Mouse (Mus musculus) layer of hippocampus, postnatal 14 days (tissue): ENCODE data around the gene Il11ra1. TPM values are rescaled to one million over a fixed set of nuclear protein-coding genes. Genes with fewer than 3 reads are reported as not detected.
"Not testable (repeated sequence)": the region's sequence is repeated elsewhere in the genome, so short reads cannot be mapped to it uniquely, and the experiment has no call there.

Source experiments
- DNase-seq, 2 experiments: peaks; one replicate each; pipeline ENCODE4 v3.0.0; 2021 to 2022; ENCODE audit warnings: low spot score in 2 of 2, mixed read lengths in 1 of 2
- total RNA-seq, 2 experiments: library from RNA; stranded (reverse); gene quantifications; 2 replicates each; pipeline ENCODE4 v1.2.3; 2021

Gene Il11ra1
- total RNA-seq, 2 experiments from 2014 or later = 26.8 to 29.2 TPM

GRCm38 (mm10) chr4:41775840-41776239, 76.1 kb downstream of the Il11ra1 start:
- not testable (repeated sequence) for DNase-seq

GRCm38 (mm10) chr4:41781271-41781670, 81.5 kb downstream of the Il11ra1 start:
- not testable (repeated sequence) for DNase-seq

- not testable (repeated sequence) for DNase-seq
Measured at GRCm38 (mm10) chr4:41781748-41782485, 82.1 kb downstream of the Il11ra1 start.

GRCm38 (mm10) chr4:41782711-41783110, 82.9 kb downstream of the Il11ra1 start:
- DNase-seq = not testable (repeated sequence)

DNA sequence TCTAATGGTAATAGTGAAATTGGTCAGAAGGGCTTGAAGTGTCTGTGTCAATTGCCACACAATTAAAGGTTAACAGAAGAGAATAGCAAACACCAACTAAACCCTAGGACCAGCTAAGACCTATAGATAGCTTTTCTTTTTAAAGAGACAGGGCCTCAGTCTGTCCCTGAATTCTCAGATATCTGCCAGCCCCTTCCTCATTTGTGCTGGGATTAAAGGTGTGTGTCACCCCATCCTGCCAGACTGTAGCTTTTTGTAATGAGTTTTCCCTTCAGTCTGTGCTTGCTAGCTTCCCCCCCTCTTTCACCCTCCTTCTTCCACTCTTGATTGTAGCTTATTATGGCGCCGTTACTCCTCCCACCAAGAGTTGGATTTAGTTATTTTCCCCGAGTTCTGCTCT, 83.4 kb downstream of the Il11ra1 start:
- DNase-seq = not testable (repeated sequence)

Other genes starting within 250 kb of the Il11ra1 start
- gene Kif24, start 235.1 kb upstream of the Il11ra1 start, total RNA-seq = 1 to 10 TPM; 1.5 to 1.6 TPM
- 10 to 100 TPM; 26.3 to 26.5 TPM for gene Nudt2, start 234.8 kb upstream of the Il11ra1 start, total RNA-seq
- 10 to 100 TPM; 44.3 to 45.1 TPM for gene AI464131, start 196.9 kb upstream of the Il11ra1 start, total RNA-seq
- 10 to 100 TPM in 1 of 2 experiments, 1 to 10 TPM in 1; 4.0 to 10.3 TPM for gene 1110017D15Rik, start 182.7 kb upstream of the Il11ra1 start, total RNA-seq
- gene Fam219a, start 130.5 kb upstream of the Il11ra1 start, total RNA-seq = 100 to 1,000 TPM; 170 to 187 TPM
- gene Dnaic1, start 130.2 kb upstream of the Il11ra1 start, total RNA-seq = 10 to 100 TPM in 1 of 2 experiments, 1 to 10 TPM in 1; 7.2 to 13.3 TPM
- 10 to 100 TPM; 61.0 to 69.8 TPM for gene Enho, start 59.7 kb upstream of the Il11ra1 start, total RNA-seq
- gene Cntfr, start 2.9 kb upstream of the Il11ra1 start, total RNA-seq = 10 to 100 TPM; 84.4 to 89.5 TPM
- gene Rpp25l, start 13.5 kb downstream of the Il11ra1 start, total RNA-seq = 10 to 100 TPM; 26.7 to 31.1 TPM
- 100 to 1,000 TPM; 161 to 163 TPM for gene Dctn3, start 23.2 kb downstream of the Il11ra1 start, total RNA-seq
- not detected for gene Arid3c, start 31.2 kb downstream of the Il11ra1 start, total RNA-seq
- 10 to 100 TPM; 50.0 to 54.2 TPM for gene Galt, start 55.2 kb downstream of the Il11ra1 start, total RNA-seq
- 10 to 100 TPM; 40.2 to 44.2 TPM for gene Sigmar1, start 56.2 kb downstream of the Il11ra1 start, total RNA-seq
- gene Ccl27a, start 74.3 kb downstream of the Il11ra1 start, total RNA-seq = 100 to 1,000 TPM; 118 to 125 TPM
- gene Gm21541, start 203.6 kb downstream of the Il11ra1 start, total RNA-seq = not detected
- gene Gm20878, start 241.6 kb downstream of the Il11ra1 start, total RNA-seq = 10 to 100 TPM; 11.7 to 15.9 TPM